Mouse (Mus musculus): Measurements from ENCODE around the gene Usp2. TPM values are rescaled to one million over a fixed set of nuclear protein-coding genes. Genes with fewer than 3 reads are reported as not detected.

Gene Usp2
- total and polyA plus RNA-seq, 3 experiments = 2.1 to 2.3 (median 2.2) TPM

DNA sequence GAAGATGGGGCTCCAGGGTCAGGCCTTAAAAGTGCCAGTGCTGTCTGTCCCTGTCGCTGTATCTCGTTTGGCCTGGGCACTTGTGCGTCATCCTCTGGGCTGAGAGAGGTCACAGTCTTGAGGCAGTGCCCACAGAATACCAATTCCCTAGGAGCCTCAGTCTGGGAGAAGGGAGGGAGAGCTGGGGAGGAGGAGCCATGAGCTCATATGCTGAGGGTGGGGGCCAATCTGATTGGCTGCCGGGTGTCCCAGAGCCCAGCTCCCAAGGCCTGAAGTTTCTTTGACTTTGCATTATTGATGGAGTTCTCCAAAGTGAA lies 5.7 kb downstream of the Usp2 start:
- Histone ChIP-seq H3K4me1 (ENCODE audit: control insufficient read depth in 1 of 2, insufficient read depth in 2 of 2) (peaks cover 15 to 18% of the 10 kb centered on the region in 2 experiments), H3K4me2 (ENCODE audit: insufficient read depth, low read depth, poor library complexity, severe bottlenecking) (no peak overlapping the region), H3K9ac (ENCODE audit: insufficient read depth, low read depth) (no peak overlapping the region), H3K27me3 (replicated peaks) (peaks cover 84% of the 10 kb centered on the region), H3K4me3 (replicated peaks in 1 of 3; ENCODE audit: low read depth in 2 of 3, low read length in 2 of 3, poor library complexity in 1 of 3) (no peak overlapping the region), H3K27ac (ENCODE audit: insufficient read depth, low read depth) (no peak overlapping the region), H3K9me3 (replicated peaks; ENCODE audit: low read length) (no peaks in the 10 kb centered on the region), H3K36me3 (replicated peaks in 1 of 2; ENCODE audit: control insufficient read depth in 1 of 2, insufficient read depth in 1 of 2, low read length in 1 of 2) (no peaks in the 10 kb centered on the region), H3K79me2 (replicated peaks; ENCODE audit: control insufficient read depth, extremely low read depth, insufficient read depth, poor library complexity, severe bottlenecking) (no peaks in the 10 kb centered on the region)
- dilution Hi-C loops (cut with MboI; ENCODE audit: extremely low pct_ligation_motif_present, extremely low pct_unique_long_range_greater_than_20kb, low sequenced_read_pairs) (no loop called here), in situ Hi-C loops (cut with MboI; ENCODE audit: low pct_ligation_motif_present, low pct_unique_long_range_greater_than_20kb, low sequenced_read_pairs) (no loop called here)
- TF ChIP-seq CTCF (conservative IDR thresholded peaks at IDR 0.05 in 1 of 2, IDR thresholded peaks at IDR 0.05 in 1 of 2; ENCODE audit: low read depth in 2 of 2, low read length in 2 of 2) (no peak), SIN3A (IDR thresholded peaks at IDR 0.05; ENCODE audit: low read length) (no peak), NELFE (IDR thresholded peaks at IDR 0.05; ENCODE audit: low read depth, low read length) (no peak), ZMIZ1 (IDR thresholded peaks at IDR 0.05; ENCODE audit: low read depth, low read length) (no peak), E2F4 (IDR thresholded peaks at IDR 0.05; ENCODE audit: insufficient replicate concordance, low read depth, low read length) (no peak), ZKSCAN1 (IDR thresholded peaks at IDR 0.05; ENCODE audit: borderline replicate concordance, low read depth, low read length) (no peak), SMC3 (IDR thresholded peaks at IDR 0.05; ENCODE audit: low read depth, low read length) (no peak), NRF1 (IDR thresholded peaks at IDR 0.05; ENCODE audit: low read depth, low read length) (no peak), ETS1 (conservative IDR thresholded peaks at IDR 0.05; ENCODE audit: low read depth, low read length) (no peak), MYC (IDR thresholded peaks at IDR 0.05; ENCODE audit: low read depth, low read length) (no peak), MAX (IDR thresholded peaks at IDR 0.05; ENCODE audit: low read length) (no peak), EP300 (IDR thresholded peaks at IDR 0.05; ENCODE audit: low read length) (no peak), MEF2A (IDR thresholded peaks at IDR 0.05; ENCODE audit: borderline replicate concordance, low read depth, low read length) (no peak), USF1 (IDR thresholded peaks at IDR 0.05; ENCODE audit: low read depth, low read length) (no peak), MAZ (IDR thresholded peaks at IDR 0.05; ENCODE audit: low read depth, low read length) (no peak), RCOR1 (conservative IDR thresholded peaks at IDR 0.05; ENCODE audit: low read depth, low read length) (no peak), KAT2A (IDR thresholded peaks at IDR 0.05; ENCODE audit: insufficient replicate concordance, low read length) (no peak), CHD1 (IDR thresholded peaks at IDR 0.05; ENCODE audit: low read depth, low read length) (no peak), USF2 (conservative IDR thresholded peaks at IDR 0.05; ENCODE audit: low read depth, low read length) (no peak)
- no peak for DNase-seq (ENCODE audit: extremely low read depth)

DNA sequence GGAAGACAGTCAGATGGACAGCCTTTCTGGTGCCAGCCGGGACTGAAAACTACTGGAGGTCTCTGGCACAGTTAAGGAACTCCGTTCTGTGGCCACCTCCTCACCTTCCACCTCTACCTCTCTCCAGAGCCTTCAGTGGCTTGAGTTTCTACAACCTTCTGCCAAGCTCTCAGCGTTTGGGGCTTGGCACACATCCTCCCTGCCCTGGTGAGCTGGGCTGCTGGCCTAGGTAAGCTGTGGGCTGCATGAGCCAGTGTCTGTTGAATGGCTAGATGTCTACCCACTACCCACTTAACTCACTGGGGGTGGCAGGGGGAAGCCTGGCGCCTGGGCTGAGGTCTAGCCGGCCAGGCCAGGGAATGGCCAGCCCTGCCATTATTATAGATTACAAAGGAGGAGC lies 6.3 kb downstream of the Usp2 start:
- DNase-seq (ENCODE audit: extremely low read depth) = no peak
- in situ Hi-C loops (cut with MboI; ENCODE audit: low pct_ligation_motif_present, low pct_unique_long_range_greater_than_20kb, low sequenced_read_pairs) = no loop called here
- TF ChIP-seq POLR2AphosphoS2 (IDR thresholded peaks at IDR 0.05; ENCODE audit: low read depth, low read length) (no peak), USF1 (IDR thresholded peaks at IDR 0.05; ENCODE audit: low read depth, low read length) (no peak), CHD2 (IDR thresholded peaks at IDR 0.05; ENCODE audit: low read length) (no peak)

More for the DNA sequence above, 6.3 kb downstream of the Usp2 start:
- dilution Hi-C loops (cut with MboI; ENCODE audit: extremely low pct_ligation_motif_present, extremely low pct_unique_long_range_greater_than_20kb, low sequenced_read_pairs) = no loop called here
- Histone ChIP-seq H3K9ac (ENCODE audit: insufficient read depth, low read depth) (no peak overlapping the region), H3K36me3 (replicated peaks in 1 of 2; ENCODE audit: control insufficient read depth in 1 of 2, insufficient read depth in 1 of 2, low read length in 1 of 2) (no peaks in the 10 kb centered on the region), H3K9me3 (replicated peaks; ENCODE audit: low read length) (no peaks in the 10 kb centered on the region), H3K4me3 (replicated peaks in 1 of 3; ENCODE audit: low read depth in 2 of 3, low read length in 2 of 3, poor library complexity in 1 of 3) (no peak overlapping the region), H3K4me1 (ENCODE audit: control insufficient read depth in 1 of 2, insufficient read depth in 2 of 2) (peaks cover 15 to 18% of the 10 kb centered on the region in 2 experiments), H3K4me2 (ENCODE audit: insufficient read depth, low read depth, poor library complexity, severe bottlenecking) (no peak overlapping the region), H3K27ac (ENCODE audit: insufficient read depth, low read depth) (no peak overlapping the region), H3K27me3 (replicated peaks) (peaks cover 80% of the 10 kb centered on the region), H3K79me2 (replicated peaks; ENCODE audit: control insufficient read depth, extremely low read depth, insufficient read depth, poor library complexity, severe bottlenecking) (no peaks in the 10 kb centered on the region)

Measured in CH12.LX (cell line).